Mouse (Mus musculus): ENCODE data around the gene Asb17. TPM values are rescaled to one million over a fixed set of nuclear protein-coding genes. Genes with fewer than 3 reads are reported as not detected.
"Not testable (repeated sequence)": the region's sequence is repeated elsewhere in the genome, so short reads cannot be mapped to it uniquely, and the experiment has no call there.

Gene Asb17
- polyA plus RNA-seq, 1 experiment from 2014 or later: 0.05 TPM

DNA sequence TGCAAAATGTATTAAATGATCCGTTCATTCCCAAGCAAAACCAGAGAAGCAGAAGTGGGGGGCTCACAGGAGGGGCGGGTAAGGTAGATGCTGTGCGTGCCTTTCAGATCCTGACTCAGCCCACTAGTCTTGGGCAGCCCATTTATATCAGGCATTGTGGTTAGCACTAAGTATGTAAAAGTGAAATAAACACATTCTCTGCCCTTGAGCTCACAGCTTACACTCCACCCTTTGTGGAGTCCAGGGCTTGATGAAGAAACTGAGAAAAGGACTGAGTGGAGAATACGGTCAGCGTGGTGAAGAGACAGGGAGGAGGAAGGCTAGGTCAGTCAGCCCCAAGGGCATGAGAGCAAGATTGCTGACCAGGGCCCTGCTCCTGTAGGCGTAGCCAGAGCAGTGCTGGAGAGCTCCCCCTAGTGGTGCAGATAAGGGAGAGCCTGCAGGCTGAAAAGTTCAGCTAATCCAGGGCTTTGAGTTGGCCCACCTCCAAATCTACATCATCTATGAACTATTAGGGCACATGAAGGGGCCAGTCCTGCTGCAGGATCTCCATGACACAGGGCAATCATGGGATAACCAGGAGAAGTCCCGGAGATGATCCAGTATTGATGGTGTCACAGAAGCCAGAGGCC is 8.4 kb upstream of the Asb17 start:
- H3K4me3 ChIP-seq: no peak overlapping the region
- no peak overlapping the region for H3K27ac ChIP-seq
- H3K9ac ChIP-seq: no peak overlapping the region
- H3K27me3 ChIP-seq: no peaks in the 10 kb centered on the region
- peak; percentile 68; the same call in 1 of the 2 replicates for ATAC-seq (ENCODE audit: borderline replicate concordance, extremely low read depth, low FRiP score, low TSS enrichment)
- 54% methylated on average over 7 of the region's 7 CpGs for WGBS
- no peak overlapping the region for H3K4me2 ChIP-seq
- no peaks in the 10 kb centered on the region for H3K4me1 ChIP-seq
- H3K9me3 ChIP-seq: no peaks in the 10 kb centered on the region
- H3K36me3 ChIP-seq: no peaks in the 10 kb centered on the region

DNA sequence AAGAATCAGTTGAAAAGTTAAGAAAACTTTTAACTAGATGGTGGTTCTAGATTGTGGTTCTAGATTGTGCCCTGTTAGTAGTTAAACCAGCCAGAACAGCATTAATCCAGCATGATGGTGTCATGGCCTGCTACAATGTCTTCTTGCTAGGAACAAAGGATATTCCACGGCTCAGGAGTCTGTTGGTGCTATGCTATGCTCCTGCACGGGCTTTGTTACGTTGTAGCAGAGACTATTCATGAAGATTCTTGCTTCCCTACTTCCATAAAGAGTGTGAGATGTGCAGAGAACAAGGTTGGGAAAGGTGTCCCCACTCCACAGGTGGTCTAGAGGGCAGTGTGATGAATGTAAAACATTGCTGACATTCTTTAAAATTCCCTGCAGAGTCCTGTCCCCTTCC is 7.7 kb upstream of the Asb17 start:
- Histone ChIP-seq H3K4me3 (no peak overlapping the region), H3K36me3 (no peaks in the 10 kb centered on the region), H3K4me1 (no peaks in the 10 kb centered on the region), H3K9me3 (no peaks in the 10 kb centered on the region), H3K27ac (no peak overlapping the region), H3K27me3 (no peaks in the 10 kb centered on the region), H3K9ac (no peak overlapping the region), H3K4me2 (no peak overlapping the region)
- 79% methylated on average over 3 of the region's 3 CpGs for WGBS
- no peak for ATAC-seq (ENCODE audit: borderline replicate concordance, extremely low read depth, low FRiP score, low TSS enrichment)

DNA sequence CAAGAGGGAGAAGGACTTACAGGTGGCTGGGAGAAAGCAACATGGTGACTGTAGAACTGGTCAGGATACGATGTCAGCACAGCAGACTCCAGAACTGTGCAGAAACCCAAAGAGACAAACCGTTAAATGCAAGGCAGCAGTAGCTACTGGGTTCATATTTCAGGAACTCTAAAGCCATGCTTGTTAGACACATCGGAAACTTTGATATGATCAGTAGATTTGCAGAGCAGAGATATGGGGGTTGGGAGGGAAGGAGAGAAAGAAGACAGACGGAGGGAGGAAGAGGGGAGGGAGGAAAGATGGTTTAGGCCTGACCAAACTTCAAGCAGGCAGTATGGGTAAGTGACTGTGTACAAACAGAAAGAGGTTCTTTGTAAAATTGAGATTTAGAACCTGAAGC is 6.4 kb upstream of the Asb17 start:
- H3K27me3 ChIP-seq: no peaks in the 10 kb centered on the region
- 48% methylated on average over 4 of the region's 4 CpGs for WGBS
- no peak overlapping the region for H3K4me3 ChIP-seq
- H3K4me1 ChIP-seq: no peaks in the 10 kb centered on the region
- H3K4me2 ChIP-seq: no peak overlapping the region
- no peak for ATAC-seq (ENCODE audit: borderline replicate concordance, extremely low read depth, low FRiP score, low TSS enrichment)
- no peaks in the 10 kb centered on the region for H3K36me3 ChIP-seq
- H3K9ac ChIP-seq: no peak overlapping the region
- no peaks in the 10 kb centered on the region for H3K9me3 ChIP-seq
- H3K27ac ChIP-seq: no peak overlapping the region

DNA sequence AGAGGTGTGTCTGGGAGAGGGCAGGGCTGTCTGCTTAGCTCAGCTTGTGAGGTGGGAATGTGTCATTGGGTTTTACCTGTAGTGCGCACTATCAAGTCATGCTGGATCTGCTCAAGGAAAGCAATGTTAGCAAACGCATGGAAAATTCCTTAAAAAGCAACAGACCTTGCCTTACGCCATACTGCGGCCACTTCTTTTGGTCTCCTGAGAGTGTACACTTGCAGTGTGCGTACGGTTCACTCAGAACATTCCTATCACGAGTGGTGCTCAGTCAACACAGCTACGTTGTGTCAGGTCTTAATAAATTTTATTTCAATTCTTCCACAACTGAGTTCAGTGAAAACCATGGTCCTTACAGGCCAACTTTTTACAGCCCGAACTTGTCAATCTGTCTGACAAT is 748 bp downstream of the Asb17 start:
- Histone ChIP-seq H3K9ac (no peak overlapping the region), H3K4me3 (no peak overlapping the region), H3K4me2 (no peak overlapping the region), H3K27ac (no peak overlapping the region), H3K36me3 (no peaks in the 10 kb centered on the region), H3K27me3 (no peaks in the 10 kb centered on the region), H3K9me3 (no peaks in the 10 kb centered on the region), H3K4me1 (peaks cover 6% of the 10 kb centered on the region)
- no peak for ATAC-seq (ENCODE audit: borderline replicate concordance, extremely low read depth, low FRiP score, low TSS enrichment)
- WGBS: 75% methylated on average over 9 of the region's 9 CpGs

DNA sequence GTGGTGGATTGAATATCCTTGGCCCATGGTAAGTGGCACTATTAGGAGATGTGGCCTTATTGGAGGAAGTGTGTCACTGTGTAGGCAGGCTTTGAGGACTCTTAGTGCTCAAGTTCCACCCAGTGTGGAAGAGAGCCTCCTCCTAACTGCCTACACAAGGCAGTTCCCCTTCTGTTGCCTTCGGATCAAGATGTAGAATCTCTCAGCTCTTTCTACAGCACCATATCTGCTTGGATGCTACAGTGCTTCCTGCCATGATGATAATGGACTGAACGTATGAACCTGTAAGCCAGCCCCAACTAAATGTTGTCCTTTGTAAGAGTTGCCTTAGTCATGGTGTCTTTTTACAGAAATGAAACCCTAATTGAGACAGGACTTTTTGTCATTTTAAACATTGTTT is 1.5 kb downstream of the Asb17 start:
- no peak overlapping the region for H3K4me2 ChIP-seq
- H3K27me3 ChIP-seq: no peaks in the 10 kb centered on the region
- 79% methylated on average over 2 of the region's 2 CpGs for WGBS
- no peaks in the 10 kb centered on the region for H3K9me3 ChIP-seq
- ATAC-seq (ENCODE audit: borderline replicate concordance, extremely low read depth, low FRiP score, low TSS enrichment): no peak
- H3K9ac ChIP-seq: no peak overlapping the region
- H3K36me3 ChIP-seq: no peaks in the 10 kb centered on the region
- H3K4me3 ChIP-seq: no peak overlapping the region
- peaks cover 10% of the 10 kb centered on the region for H3K4me1 ChIP-seq
- H3K27ac ChIP-seq: no peak overlapping the region

DNA sequence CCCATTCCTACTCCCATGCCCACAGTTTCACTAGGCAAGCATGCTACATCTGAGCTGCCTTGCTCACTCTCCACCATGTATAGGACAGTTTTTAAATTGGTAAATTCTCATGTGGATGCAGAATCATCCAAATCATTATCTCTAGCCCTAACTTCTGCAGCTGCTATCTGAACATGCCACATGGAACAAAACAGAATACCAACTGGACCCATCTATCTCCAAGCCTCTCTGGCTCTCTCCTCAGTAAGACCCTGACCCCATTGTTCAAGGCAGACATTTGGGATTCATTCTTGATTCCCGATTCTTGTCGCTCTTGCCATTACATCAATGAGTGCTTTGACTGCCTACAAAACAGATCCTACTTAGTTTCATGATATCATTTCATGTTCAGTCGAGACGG is 2.1 kb downstream of the Asb17 start:
- H3K27me3 ChIP-seq: no peaks in the 10 kb centered on the region
- ATAC-seq (ENCODE audit: borderline replicate concordance, extremely low read depth, low FRiP score, low TSS enrichment): no peak
- H3K36me3 ChIP-seq: no peaks in the 10 kb centered on the region
- no peak overlapping the region for H3K4me3 ChIP-seq
- H3K27ac ChIP-seq: no peak overlapping the region
- WGBS: 93% methylated on average over 4 of the region's 4 CpGs
- H3K4me1 ChIP-seq: peaks cover 10% of the 10 kb centered on the region
- no peaks in the 10 kb centered on the region for H3K9me3 ChIP-seq
- H3K4me2 ChIP-seq: no peak overlapping the region
- H3K9ac ChIP-seq: no peak overlapping the region

DNA sequence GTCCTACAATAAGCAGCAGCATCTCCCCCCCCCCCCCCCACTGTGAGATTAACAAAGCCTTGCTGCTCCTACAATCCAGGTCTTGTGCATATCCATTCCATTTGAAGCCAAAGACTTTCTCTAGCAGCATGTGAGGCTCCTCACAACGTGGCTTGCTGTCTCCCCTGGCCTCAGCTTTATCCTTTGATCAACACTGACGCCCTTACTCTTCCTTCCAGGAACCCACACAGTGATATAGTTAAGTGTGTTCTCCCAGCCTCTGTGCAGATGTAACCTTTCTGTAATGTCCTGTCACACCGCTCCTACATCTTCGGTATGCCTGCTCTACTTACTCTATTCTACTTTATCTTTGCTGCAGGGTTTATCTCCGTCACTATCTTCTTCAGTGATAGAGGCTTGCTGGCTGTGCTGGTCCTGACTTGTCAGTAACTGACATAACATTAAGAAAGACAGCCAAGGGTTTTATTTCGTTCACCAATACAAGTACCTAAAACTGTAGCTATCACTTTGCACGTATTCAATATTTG is 3.3 kb downstream of the Asb17 start:
- Histone ChIP-seq H3K4me3 (no peak overlapping the region), H3K27ac (no peak overlapping the region), H3K4me1 (peaks cover 10% of the 10 kb centered on the region), H3K9ac (no peak overlapping the region), H3K4me2 (no peak overlapping the region), H3K36me3 (no peaks in the 10 kb centered on the region), H3K9me3 (no peaks in the 10 kb centered on the region), H3K27me3 (no peaks in the 10 kb centered on the region)
- WGBS: 55% methylated on average over 7 of the region's 7 CpGs
- no peak for ATAC-seq (ENCODE audit: borderline replicate concordance, extremely low read depth, low FRiP score, low TSS enrichment)

DNA sequence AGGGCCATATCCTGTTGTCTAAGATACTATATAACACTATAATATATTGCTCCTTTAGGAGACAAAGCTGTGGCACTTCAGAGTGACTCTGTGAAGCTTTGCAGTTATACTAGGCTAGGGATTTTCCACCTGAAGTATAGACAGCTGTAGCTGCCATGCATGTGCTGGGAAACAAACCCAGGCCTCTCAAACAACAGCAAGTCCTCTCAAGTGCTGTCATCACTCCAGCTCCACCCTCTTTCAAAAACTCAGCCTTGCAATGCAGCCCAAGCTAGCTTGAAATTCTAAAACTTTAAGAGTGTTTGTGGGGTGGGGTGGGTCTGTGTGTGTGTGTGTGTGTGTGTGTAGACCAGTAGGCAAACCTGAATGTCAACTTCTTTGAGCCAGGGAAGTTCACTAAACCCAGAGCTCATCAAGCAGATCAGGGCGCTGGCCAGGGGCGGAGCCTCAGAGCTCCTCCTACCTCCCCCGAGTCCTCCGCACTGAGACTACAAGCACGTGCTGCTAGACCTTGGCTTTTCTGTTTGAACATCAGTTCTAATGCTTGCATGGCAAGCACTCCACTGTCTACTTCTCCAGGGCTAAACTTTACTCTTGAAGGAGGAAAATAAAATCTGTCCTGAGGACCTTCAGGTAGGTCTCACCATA is 5.5 kb downstream of the Asb17 start:
- 9% methylated on average over 5 of the region's 5 CpGs for WGBS
- H3K4me1 ChIP-seq: peaks cover 10% of the 10 kb centered on the region
- ATAC-seq (ENCODE audit: borderline replicate concordance, extremely low read depth, low FRiP score, low TSS enrichment): peak; percentile 91

DNA sequence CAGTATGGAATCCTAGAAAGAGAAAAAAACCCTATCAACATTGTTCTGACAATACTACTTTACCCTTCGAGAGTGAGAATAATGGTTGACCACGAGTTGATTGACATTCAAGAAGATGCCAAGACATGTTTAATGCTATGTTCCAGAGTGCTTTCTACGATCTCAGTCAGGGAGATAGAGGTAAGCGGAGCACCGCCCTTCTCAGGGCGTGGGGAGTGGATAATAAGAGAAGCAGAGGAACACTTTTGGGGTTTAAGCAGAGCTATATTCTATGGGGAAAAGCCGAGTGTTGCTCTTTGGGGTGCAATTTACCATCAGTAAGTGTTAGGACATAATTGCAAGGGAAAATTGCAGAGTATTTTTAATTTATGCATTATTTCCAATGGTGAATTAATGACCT is 6.8 kb downstream of the Asb17 start:
- ATAC-seq (ENCODE audit: borderline replicate concordance, extremely low read depth, low FRiP score, low TSS enrichment): no peak
- no peaks in the 10 kb centered on the region for H3K36me3 ChIP-seq
- WGBS: 87% methylated on average over 7 of the region's 7 CpGs
- no peak overlapping the region for H3K4me2 ChIP-seq
- no peak overlapping the region for H3K4me3 ChIP-seq
- no peak overlapping the region for H3K9ac ChIP-seq
- H3K27ac ChIP-seq: no peak overlapping the region
- H3K9me3 ChIP-seq: no peaks in the 10 kb centered on the region
- H3K27me3 ChIP-seq: no peaks in the 10 kb centered on the region
- H3K4me1 ChIP-seq: peaks cover 10% of the 10 kb centered on the region

More for the DNA sequence above, 5.5 kb downstream of the Asb17 start:
- Histone ChIP-seq H3K9ac (no peak overlapping the region), H3K9me3 (no peaks in the 10 kb centered on the region), H3K27me3 (no peaks in the 10 kb centered on the region), H3K4me2 (peak overlapping the region; percentile 21; the same call in 1 of the 2 replicates), H3K27ac (no peak overlapping the region), H3K4me3 (no peak overlapping the region), H3K36me3 (no peaks in the 10 kb centered on the region)

DNA sequence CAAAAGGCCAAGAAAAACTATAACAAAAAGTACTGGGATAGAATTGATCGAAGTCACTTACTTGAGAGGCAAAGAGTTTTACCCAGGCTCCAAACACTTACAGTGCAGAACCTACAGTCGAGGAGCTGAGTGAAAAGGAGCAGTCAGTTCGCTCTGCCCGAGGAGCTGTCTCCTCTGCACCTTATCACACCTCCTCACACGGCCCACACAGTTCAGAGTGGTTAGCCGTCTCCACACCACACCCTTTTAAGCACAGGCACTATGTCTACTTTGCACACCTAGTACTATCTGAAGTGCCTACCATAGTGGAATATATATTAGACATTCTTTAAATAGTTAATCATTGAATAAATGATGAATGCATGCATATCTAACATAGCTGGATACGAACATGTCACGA is 8.3 kb downstream of the Asb17 start:
- Histone ChIP-seq H3K9me3 (no peaks in the 10 kb centered on the region), H3K4me3 (no peak overlapping the region), H3K9ac (no peak overlapping the region), H3K36me3 (no peaks in the 10 kb centered on the region), H3K4me1 (peaks cover 10% of the 10 kb centered on the region), H3K27me3 (no peaks in the 10 kb centered on the region), H3K27ac (no peak overlapping the region), H3K4me2 (no peak overlapping the region)
- 44% methylated on average over 8 of the region's 8 CpGs for WGBS
- ATAC-seq (ENCODE audit: borderline replicate concordance, extremely low read depth, low FRiP score, low TSS enrichment): peak; percentile 74; the same call in 1 of the 2 replicates

DNA sequence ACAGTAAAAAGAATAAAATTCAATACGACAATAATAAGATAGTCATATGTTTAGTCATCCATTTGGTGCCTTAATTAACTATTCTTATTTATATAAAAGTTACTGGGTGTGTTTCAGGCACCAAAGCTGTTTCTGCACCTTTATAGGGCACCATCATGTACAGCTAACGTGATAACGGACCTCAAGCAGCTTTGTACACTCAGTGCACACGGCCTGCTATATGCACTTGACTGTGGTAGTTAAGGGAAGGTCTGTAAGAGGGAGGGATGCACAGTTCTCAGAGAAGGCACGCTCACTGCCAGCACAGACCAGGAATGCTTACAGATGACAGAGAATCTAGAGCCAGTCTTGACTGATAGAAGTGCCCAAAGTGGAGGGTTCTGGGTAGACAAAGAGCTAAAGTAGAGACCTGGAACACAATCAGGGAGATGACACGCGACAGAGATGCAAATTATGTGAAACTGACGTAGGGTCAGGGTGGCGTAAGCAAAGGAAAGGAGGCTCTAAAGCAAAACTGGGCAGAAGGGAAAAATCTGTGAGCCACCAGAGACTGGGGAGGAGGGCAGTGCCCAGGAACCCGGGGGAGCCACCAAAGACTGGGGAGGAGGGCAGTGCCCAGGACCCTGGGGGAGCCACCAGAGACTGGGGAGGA is 14.5 kb downstream of the Asb17 start:
- WGBS: 69% methylated on average over 10 of the region's 10 CpGs
- ATAC-seq (ENCODE audit: borderline replicate concordance, extremely low read depth, low FRiP score, low TSS enrichment): no peak
- Histone ChIP-seq H3K27me3 (no peaks in the 10 kb centered on the region), H3K9me3 (no peaks in the 10 kb centered on the region), H3K4me3 (no peak overlapping the region), H3K36me3 (no peaks in the 10 kb centered on the region), H3K4me2 (no peak overlapping the region), H3K4me1 (no peaks in the 10 kb centered on the region), H3K27ac (no peak overlapping the region), H3K9ac (no peak overlapping the region)

DNA sequence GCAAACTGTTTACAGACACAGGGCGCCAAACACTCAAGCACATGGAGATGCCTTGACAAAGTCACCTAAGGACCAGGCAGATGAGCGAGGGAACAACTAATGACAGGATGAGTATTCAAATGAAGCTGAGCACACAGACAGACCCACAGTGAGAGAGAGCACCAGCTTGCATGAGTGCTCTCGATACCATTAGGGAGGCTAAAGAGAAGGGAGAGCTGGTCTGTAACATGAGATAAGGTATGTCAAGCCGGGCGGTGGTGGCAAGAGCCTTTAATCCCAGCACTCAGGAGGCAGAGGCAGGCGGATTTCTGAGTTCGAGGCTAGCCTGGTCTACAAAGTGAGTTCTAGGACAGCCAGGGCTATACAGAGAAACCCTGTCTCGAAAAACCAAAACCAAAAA is 16.4 kb downstream of the Asb17 start:
- H3K9me3 ChIP-seq; H3K4me3 ChIP-seq; ATAC-seq (ENCODE audit: borderline replicate concordance, extremely low read depth, low FRiP score, low TSS enrichment); H3K4me1 ChIP-seq; H3K27me3 ChIP-seq; H3K9ac ChIP-seq; H3K36me3 ChIP-seq; H3K27ac ChIP-seq; H3K4me2 ChIP-seq: not testable (repeated sequence)
- WGBS: 84% methylated on average over 8 of the region's 8 CpGs

Measured in lung, embryonic 15.5 days (tissue).